Mouse (Mus musculus) heart, postnatal 14 days (tissue): ENCODE measurements at regions not wholly inside any gene's neighbourhood (a gene's known extent, or its start where the extent isn't known, plus 50 kb on each side); places are given as distances from the start of the nearest gene placed in this dataset.

Experiments
- DNase-seq, 2 experiments: peaks; one replicate each; pipeline ENCODE4 v3.0.0; 2021 to 2022
- intact Hi-C: fragments of 180-260 bp; cut with DNase I; formaldehyde crosslinking; loops from one replicate; pipeline ENCODE4 v1.15.1; 2025

DNA sequence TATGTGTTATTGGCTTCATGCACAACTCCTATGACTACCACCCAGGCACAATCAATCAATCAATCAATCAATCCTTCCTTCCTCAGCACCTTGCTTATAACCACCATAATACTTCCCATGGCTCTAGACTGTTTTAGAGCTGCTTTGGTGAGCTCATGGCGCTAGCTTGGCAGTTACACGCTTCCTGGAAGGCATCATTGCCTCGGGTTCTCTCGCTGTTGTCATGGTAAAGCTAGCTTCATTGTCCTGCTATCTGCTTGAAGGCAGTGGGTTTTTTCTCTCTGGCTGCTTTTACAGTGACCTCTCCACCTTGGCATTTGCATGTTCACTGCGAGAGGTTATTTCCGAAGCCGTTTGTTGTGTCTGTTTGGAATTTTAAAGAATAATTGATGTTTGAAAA is 174.7 kb downstream of the Tmx1 start:
- intact Hi-C loops = no loop called here
- no peak for DNase-seq

DNA sequence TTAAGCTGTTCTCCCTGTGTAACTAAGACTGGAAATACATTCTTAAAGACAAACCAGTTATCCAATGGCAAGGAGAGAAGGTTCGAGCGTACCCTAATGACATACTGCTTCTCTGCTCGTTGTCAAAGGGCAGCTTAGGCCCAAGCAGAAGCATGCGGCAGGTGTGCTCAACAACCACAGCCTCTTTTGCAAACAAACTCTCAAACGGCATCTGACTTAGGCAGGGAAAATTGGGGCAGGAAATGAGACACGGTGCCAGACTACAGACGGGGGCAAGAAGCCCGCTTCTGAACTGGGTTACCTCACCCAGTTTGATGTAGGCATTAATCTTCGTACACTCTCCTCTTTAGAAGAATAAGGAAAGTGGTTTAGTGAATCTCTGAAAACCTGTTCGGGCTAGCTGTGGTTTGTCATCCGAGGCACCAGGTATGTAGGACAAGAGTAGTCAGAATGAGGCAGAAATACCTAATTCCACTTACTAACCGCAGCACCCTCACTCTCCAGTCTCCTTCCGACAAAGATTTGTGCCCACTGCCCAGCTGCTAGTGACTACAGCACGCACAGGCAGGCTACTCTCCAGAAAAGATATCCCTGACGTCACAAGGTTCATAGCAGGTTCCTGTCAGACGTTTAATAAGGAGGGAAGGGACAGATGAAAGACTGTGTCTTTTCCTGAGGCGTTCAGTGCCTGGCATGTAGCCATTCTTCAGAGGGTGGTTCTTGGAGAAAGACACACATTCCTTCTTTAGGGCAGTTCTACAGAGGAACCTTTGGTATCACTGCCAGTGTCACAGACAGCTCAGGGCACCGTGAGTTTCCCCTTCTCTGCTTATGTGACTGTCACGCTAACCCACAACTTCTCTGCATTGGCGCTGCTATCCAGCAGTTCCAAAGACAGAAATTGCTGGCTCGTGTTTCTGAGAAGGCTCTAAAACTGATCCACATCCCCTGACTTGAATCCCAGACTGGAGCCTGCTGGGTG is 175.8 kb downstream of the Tmx1 start:
- DNase-seq = no peak
- intact Hi-C loops = no loop called here

GRCm38 (mm10) chr12:70629371-70629770 is 176.5 kb downstream of the Tmx1 start:
- intact Hi-C loops = no loop called here
- DNase-seq = no peak

GRCm38 (mm10) chr12:70631281-70631680 is 178.4 kb downstream of the Tmx1 start:
- intact Hi-C loops = no loop called here
- no peak for DNase-seq

DNA sequence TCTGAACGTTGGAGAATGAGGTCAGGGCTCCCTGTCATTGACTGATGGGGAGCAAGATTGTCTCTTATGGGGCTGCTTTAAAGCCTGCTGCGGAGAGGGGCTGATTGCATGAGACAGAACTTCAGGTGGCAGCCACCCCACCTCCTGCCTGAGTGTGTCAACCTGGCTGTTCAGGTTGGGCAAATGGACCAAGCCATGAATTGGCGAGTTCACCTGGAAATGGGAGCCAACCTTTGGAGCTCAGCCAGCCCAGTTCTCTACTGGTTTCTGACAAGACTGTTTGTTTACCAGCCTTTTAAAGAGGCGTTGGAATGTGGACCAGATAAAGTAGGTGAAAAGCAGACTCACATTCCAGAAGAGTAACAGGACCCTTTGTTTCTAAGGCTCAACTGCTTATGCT is 180.3 kb downstream of the Tmx1 start:
- intact Hi-C loops = no loop called here
- DNase-seq = no peak

- intact Hi-C loops = no loop called here
- DNase-seq = no peak
Measured at GRCm38 (mm10) chr12:70633622-70634365, 180.9 kb downstream of the Tmx1 start.

- DNase-seq = no peak
- intact Hi-C loops = no loop called here
Measured at GRCm38 (mm10) chr12:70635997-70636396, 183.1 kb downstream of the Tmx1 start.

- no peak for DNase-seq
- intact Hi-C loops = no loop called here
Measured at GRCm38 (mm10) chr12:70640186-70640585, 185.1 kb upstream of the Frmd6 start.

DNA sequence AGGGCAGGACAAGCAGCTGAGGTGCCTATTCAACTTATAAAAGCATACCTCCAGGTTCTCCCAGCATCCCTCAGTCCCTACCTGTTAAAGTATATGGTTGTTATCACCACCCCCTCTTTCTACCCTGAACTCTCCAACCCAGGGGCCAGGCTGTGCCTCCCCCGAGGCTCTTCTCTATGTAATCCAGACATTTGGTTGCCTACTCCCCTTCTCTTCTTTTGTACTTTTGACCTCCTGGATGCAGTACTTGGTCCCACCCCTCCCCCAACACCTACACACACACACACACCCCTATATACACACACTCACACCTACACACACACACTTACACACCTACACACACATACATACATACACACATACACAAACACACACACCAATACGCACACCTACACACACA is 180.4 kb upstream of the Frmd6 start:
- no peak for DNase-seq
- intact Hi-C loops = loop anchor here (5.0 kb wide), 1 partner anchor 167 kb away; no protein-coding TSS in a partner anchor

DNA sequence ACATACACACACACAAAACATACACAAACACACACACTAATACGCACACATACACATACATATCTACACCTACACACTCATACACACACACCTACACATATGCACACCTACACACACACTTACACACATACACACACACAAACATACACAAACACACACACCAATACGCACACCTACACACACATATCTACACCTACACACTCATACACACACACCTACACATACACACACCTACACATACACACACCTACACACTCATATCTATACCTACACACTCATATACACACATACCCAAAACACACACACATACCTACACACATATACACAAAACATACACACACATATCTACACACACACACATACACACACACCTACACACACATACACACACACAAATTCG is 179.9 kb upstream of the Frmd6 start:
- intact Hi-C loops = loop anchor here (5.0 kb wide), 1 partner anchor 167 kb away; no protein-coding TSS in a partner anchor

DNA sequence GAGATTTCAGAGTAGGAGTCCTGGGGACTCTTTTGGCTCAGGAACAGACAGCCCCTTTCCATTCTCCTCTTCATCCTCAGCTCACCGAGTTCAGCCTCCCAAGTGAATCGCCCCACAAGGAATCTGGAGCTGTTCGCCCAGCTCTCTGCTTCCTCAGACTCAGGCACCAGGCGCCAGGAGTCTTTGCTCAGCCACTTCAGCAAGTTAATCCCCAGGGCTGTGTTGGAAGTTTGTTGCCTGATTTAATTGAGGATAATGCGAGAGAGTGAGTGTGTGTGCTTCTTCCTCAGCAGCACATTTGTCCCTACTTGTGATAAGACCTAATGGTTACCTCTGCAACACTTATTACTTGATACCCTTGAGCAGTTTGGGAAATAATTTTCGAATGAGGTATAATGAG is 177.8 kb upstream of the Frmd6 start:
- intact Hi-C loops = loop anchor here (5.0 kb wide), 1 partner anchor 165 kb away; no protein-coding TSS in a partner anchor
- DNase-seq = no peak

More for the DNA sequence above, 179.9 kb upstream of the Frmd6 start:
- DNase-seq = no peak

GRCm38 (mm10) chr12:70648179-70648811 is 177.0 kb upstream of the Frmd6 start:
- intact Hi-C loops = loop anchor here (5.0 kb wide), 1 partner anchor 164 kb away; no protein-coding TSS in a partner anchor
- DNase-seq = no peak

DNA sequence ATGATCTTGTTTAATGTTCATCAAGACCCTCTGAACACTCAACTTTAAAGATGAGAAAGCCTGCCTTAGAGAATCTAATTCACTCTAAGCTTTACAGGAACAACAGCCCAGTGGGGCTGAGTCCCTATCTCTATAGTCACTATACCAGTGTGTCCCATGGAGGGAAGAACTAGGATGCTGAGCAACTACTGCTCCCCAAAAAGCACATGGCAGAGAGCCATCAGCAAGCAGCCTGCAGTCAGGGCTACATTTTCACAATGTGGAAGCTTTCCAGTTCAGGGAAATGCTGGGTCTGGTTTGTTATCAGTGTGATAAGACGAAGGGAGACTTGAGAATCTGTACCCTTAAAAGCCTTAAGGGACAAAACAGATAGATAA is 176.5 kb upstream of the Frmd6 start:
- DNase-seq = no peak
- intact Hi-C loops = loop anchor here (5.0 kb wide), 1 partner anchor 164 kb away; no protein-coding TSS in a partner anchor

DNA sequence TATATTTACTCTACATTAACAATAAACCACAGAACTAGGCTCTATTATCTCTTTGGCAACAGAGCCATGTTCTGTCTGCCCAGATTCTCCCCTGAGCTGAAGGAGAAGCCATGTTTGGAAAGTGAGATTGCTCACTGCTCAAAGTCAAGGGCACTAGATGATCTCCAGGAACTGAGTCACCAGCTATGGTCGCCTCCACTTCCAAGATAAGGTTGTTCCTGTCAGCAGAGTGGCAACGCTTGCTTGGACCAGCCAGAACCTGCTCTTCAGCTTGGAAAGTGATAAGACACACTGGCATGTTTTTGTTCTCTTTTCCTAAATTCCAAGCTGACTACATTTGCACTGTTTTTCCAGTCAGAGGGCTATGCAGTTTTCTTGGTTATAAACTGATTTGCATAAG is 175.6 kb upstream of the Frmd6 start:
- peak in 1 of 2 experiments; percentile 43 for DNase-seq
- intact Hi-C loops = loop anchor here (5.0 kb wide), 2 partner anchors 163 to 178 kb away; partner anchors contain the start of gene Frmd6

GRCm38 (mm10) chr12:70650470-70650869 is 174.8 kb upstream of the Frmd6 start:
- intact Hi-C loops = loop anchor here (5.0 kb wide), 1 partner anchor 177 kb away; the partner anchor contains the start of gene Frmd6
- DNase-seq = no peak

- intact Hi-C loops = loop anchor here (5.0 kb wide), 1 partner anchor 175 kb away; the partner anchor contains the start of gene Frmd6
- no peak for DNase-seq
Measured at GRCm38 (mm10) chr12:70652751-70653150, 172.6 kb upstream of the Frmd6 start.

DNA sequence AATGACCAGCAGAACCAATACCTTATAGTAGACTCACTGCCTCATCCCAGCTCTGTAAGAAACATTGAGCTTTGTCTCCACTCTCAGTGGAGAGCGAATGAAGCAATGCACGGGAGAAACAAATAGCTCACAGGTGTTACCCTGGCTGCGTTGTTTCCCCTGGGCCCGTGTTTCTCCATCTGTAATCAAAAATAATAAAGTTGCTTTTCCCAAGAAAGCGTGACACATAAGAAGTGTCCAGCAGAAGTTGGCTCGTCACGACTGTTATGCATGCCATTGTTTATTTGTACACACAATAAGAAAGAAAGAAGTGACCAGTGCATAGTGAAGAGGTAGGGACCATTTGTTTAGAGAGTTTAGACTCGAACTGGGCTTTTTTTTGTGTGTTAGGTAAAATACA is 171.3 kb upstream of the Frmd6 start:
- intact Hi-C loops = loop anchor here (5.0 kb wide), 1 partner anchor 173 kb away; the partner anchor contains the start of gene Frmd6
- DNase-seq = peak in 1 of 2 experiments; percentile 44

DNA sequence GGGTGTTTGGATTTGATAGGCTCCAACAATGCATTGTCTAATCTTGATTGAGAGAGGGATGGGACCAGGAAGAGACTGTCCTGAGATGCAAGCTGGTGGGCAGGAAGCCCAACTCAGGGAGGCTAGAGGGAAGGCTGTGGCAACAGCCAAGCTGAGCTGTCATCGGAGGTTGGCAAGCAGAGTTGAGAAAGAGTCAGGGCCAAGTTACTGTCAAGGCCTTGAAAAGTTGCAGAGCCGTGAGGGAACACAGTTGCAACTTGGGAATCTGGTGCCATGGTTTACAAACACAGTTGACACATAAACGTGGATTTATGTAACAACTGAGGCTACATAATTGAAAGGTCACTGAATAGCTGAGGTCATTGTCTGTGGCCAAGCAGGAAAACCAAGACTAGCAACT is 170.8 kb upstream of the Frmd6 start:
- intact Hi-C loops = loop anchor here (5.0 kb wide), 1 partner anchor 173 kb away; the partner anchor contains the start of gene Frmd6

GRCm38 (mm10) chr12:70655411-70655811 is 169.9 kb upstream of the Frmd6 start:
- intact Hi-C loops = loop anchor here (5.0 kb wide), 2 partner anchors 158 to 257 kb away; no protein-coding TSS in a partner anchor

More for the DNA sequence above, 170.8 kb upstream of the Frmd6 start:
- DNase-seq = peak; percentile 83 to 90

DNA sequence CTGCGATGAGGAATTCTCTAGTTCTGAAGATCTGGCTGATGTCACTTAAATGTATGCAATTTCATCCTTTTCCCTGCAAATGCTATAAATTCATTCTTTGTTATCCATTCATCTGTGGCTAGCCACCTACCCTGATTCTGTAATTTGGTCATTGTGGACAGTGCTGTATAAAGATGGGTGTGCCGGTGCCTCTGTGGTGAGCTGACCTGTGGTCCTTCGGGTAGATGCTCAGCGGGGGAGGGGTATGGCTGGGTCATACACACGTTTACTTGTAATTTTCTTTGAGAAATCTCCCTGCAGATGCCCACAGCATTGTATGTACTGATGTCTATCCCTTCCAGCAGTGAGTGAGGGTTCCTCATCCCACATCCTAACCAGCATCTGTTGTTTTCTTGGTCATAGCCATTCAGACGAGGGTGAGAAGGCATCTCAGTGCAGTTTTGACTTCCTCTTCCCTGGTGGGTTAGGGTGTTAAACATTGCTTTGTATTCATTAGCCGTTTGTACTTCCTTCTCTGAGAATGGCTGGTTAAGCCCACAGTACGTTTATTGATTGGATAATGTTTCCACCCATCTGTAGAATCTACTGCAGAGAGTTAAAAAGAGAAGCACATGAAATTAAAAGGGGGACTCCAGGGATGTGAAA is 169.3 kb upstream of the Frmd6 start:
- intact Hi-C loops = loop anchor here (5.0 kb wide), 2 partner anchors 159 to 256 kb away; no protein-coding TSS in a partner anchor

More at GRCm38 (mm10) chr12:70655411-70655811, 169.9 kb upstream of the Frmd6 start:
- DNase-seq = no peak

More for the DNA sequence above, 169.3 kb upstream of the Frmd6 start:
- no peak for DNase-seq
